Mouse (Mus musculus) heart, postnatal 25 days (tissue): Measurements from ENCODE around the gene A030005K14Rik. TPM values are rescaled to one million over a fixed set of nuclear protein-coding genes. Genes with fewer than 3 reads are reported as not detected.

Experiments
- DNase-seq: peaks from one replicate; pipeline ENCODE4 v3.0.0; 2022; ENCODE audit warnings: low spot score
- intact Hi-C: fragments of 180-260 bp; cut with DNase I; formaldehyde crosslinking; loops from one replicate; pipeline ENCODE4 v1.15.1; 2025
- total RNA-seq, 2 experiments: library from RNA; stranded (reverse); gene quantifications; 2 replicates each; pipeline ENCODE4 v1.2.3; 2021

A030005K14Rik gene
- not detected for total RNA-seq

DNA sequence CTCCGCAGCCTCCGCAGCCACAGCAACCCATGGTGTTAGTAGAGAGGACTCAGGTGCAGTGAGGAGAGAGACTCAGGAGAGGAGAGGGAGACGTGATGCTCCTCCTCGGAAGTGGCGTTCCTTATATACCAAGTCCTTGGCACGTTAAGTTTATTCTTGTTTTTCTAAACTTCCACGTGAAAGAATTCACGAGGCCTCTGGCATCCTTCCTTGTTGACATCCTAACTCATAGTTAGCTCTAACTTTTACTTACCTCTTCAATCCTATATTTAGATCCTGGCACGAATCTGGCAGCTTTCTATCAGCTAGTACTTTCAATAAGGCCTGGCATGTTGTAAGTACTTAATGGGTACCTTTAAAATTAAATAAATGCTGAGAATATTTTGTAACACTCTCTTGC, at the start of gene A030005K14Rik:
TSS of gene A030005K14Rik (minus strand) at position 101 of the 400 bp plus-strand sequence.
- intact Hi-C loops = no loop called here
- DNase-seq = no peak

DNA sequence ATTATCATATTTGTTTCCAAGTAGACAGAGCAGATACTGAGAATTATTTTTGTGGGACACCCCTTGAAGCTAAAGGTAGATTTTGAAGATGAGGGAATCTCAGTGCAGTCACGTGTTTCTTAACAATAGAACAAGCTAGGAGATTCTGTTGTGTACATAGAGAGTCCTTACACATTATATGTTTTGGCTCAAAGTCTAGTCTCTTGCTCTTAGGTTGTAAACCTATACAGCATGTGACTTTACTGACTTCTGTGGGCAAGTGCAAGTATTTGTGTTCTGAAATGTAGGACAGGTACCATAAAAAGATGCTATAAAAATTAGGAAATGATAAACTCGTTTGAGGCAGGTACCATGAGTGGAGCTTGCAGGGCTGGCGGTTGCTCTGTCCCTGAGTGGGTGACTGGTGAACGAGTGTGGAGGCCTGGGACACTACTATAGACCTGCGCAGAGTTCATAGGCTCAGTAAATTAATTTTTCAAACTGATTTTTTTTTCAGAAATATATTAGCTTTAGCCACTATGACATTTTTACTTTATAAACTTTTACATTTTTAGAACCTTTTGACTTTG, 48.3 kb upstream of the A030005K14Rik start:
- no peak for DNase-seq
- intact Hi-C loops = no loop called here

DNA sequence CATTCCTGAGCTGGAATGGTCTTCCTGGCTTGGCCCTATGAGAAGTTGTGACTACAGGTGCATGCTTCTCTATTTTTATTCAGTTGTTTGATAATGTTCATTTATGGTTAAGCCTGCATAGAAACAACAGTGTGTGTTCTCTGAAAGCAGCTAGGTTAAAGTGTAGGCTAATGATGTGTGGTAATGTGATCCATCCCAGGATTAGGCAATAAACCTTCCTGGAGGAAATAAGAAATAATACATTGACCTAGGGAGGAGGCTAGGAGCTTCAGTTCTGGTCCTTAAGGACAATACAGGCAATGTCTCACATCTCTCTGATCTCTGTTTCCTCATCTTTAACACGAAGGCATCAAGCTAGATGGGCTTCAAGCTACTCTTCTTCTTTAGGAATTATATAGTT, 46.3 kb upstream of the A030005K14Rik start:
- intact Hi-C loops = no loop called here

DNA sequence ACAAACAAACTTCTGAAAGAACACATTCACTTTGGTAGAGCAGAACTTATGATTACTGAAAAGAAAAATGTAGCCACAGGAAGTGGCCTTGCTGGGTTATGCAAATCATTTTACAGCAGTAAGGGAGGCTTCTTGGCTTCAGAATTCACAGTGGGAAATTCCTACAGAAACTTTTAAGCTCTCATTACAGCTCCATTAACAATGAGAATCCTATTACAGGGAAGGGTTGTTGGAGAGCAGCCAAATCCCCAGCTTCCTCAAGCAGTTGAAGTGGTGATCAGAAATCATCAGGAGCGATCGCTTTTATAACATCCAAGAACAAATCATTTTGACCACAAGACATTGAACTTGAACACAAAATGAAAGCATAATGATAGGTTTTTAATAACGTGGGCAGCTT, 42.7 kb upstream of the A030005K14Rik start:
- no peak for DNase-seq
- intact Hi-C loops = no loop called here

More for the DNA sequence above, 46.3 kb upstream of the A030005K14Rik start:
- DNase-seq = no peak

DNA sequence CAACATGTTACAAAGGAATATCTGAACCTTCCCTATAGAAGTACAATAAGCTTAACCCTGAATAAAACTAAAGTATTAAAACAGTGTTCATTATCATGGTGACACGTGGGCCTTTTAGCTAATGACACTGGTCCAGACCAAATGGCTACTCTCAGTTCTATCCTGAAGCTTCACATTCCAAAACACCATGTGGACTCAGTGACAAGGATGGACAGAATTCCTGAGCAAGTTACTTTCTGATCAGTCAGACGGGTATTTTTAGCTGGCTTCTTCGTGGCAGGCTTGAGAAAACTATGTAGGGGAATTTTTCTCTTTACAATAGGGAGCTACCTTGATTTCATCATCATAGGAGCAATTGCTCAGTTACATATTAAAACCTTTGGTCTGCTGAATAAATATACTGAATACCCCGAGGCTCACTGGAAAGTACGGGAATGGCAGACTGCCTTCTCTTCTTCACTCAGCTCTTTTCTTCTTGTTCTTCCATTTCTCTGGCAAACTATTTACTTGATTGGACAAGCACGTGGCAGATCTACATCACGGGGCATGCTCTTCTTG, 40.5 kb upstream of the A030005K14Rik start:
- intact Hi-C loops = no loop called here
- no peak for DNase-seq

DNA sequence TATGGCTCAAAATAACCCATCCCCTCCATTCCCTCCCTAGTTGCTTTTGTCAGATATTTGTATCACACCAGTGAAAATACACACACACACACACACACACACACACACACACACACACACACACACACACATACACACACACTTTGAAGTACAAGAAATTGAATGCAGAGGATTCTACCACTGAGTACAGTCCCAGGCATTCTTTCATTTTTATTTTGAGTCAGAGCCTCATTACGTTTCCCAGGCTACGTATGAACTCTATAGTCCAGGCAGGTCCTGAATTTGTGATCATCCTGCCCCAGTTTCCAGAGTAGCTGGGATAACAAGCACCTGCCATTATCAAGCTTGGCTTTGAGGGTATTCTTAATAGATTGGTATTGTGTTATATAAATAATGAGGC, 40.0 kb upstream of the A030005K14Rik start:
- DNase-seq = no peak
- intact Hi-C loops = no loop called here

DNA sequence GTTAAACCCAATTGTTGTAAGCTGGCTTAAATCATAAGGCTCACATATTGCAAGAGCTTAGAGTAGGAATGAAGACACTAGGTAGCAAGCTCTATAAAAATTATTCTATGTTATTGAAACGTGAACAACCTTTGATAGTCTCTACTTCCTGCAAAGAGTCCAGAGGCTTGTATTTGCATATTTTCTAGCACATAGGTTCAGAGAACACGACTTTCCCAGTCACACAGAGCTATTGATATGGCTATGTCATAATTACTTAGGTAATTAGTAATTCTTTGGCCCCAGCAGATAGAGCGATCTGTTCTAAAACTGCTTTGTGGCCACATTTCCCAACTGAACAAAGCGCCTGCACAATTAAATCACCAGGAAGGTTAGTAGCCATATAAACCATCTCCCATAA, 37.8 kb upstream of the A030005K14Rik start:
- no peak for DNase-seq
- intact Hi-C loops = no loop called here

DNA sequence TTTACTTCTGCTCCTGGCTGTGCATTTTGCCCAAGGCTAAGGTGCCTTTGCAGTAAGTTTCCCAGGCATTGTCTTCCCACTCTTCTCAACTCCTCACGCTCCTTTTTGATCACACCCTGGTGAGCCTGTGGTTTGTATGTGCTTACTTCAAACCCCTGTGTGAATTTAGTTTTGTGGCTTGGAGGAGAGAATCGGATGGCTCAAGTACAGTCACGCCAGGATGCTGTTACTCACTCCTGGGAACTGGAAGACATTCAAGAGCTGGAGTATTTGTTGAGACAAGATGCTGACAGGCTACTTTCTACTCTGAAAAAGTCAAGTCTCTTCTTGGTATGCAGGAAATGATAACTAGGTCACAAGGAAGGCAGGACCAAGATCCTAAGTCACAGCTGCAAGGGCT, 32.1 kb upstream of the A030005K14Rik start:
- intact Hi-C loops = no loop called here
- no peak for DNase-seq

DNA sequence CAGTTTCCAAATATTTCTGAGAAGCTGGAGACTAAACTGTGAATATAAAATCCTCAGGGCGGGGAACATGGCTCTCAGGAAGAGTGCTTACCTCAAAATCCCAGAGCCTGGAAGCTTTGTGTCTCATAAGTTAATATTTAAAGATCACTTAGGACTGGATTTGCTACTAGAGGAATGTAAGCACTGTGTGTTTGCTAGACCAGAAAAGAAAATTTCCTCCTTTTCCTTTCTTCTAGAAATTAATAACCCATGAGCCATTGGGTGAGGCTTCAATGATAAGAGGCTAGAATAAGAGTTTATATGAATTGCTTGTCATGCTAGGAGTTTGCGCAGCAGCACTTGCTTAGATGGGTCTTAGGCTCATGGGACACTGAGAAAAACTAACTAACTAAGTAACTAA, 25.6 kb upstream of the A030005K14Rik start:
- intact Hi-C loops = no loop called here

DNA sequence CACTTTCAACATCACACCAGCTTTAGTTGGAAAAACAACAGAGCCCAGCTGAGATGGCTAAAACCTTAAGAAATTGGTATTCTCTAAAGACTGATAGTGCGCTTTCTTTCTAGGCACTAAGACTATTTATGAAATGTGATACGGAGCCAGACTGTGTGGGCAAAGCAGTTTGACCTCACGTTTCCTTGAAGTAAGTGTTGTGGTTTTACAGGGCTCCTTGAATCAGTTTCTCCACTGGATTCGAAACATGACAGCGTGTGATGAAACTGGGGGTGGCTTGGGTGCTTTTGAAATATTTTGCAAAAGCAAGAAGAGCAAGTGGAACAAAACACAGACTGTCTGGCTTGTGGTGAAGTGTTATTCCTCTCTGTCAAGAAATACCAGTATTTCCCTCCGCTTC, 17.8 kb upstream of the A030005K14Rik start:
- intact Hi-C loops = no loop called here
- DNase-seq = no peak

More for the DNA sequence above, 25.6 kb upstream of the A030005K14Rik start:
- DNase-seq = no peak

DNA sequence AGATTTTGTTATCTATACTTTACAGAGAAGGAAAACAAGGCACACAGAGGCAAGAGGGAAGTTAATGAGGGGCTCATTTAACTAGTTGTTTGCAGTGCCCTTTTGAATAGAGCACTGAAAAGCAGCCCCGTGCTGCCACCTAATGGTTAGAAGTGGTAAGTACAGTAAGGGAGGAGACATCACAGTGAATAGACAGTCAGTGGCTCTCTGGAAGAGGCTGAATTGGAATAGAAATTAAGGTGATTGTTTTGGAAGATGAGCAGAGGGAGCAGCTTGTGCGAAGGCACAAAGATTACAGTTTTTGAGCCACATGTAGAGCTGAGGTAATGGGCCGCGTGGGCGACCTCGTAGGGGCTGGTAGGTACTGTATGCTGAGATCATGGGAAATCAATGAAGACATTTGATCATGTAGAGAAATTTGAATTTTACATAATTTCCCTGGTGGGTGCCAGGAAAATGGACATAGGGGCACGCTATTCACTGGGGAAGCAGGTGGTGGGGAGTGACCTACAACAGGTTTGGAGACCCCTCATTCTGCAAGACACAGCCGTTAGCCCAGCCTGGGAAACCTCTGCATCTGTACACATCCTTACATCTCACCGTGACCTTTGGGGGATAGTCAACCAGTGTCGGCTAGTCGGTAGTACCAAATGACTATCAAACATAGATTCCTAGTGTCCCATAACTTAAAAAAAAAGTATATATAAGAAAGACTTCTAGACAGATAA, 17.2 kb upstream of the A030005K14Rik start:
- no peak for DNase-seq
- intact Hi-C loops = no loop called here

DNA sequence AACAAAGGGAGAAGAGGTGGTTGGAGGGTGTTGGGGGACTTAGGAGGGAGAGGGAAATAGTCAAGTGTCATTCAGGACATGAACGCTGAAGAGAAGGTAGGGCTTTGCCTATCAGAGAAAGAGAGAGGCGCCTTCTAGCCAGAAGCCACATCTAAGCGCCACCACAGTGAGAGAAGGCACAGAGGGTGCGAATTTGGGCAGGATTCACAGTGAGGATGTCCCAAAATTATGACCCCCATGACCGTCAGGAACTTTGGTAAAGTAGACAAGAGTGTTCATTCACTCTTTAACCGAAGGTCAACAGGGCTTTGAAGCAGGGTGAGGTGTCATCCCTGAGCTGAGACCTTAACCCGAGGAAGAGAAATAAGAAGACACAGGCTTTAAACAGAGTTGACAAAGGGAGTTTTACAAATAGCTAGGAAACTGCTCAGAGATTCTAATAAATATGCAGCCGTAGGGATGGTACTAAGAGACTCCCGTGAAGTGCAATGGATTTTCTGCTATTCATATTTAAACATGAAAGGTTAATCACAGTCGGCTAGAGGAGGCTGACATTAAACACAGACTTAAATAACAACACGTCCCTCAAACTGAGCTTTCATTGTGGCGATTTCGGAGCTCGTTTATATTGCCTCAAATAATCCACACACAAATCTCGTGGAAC, 16.5 kb upstream of the A030005K14Rik start:
- intact Hi-C loops = loop anchor here (2.0 kb wide), 1 partner anchor 289 kb away; no protein-coding TSS in a partner anchor
- DNase-seq = no peak

DNA sequence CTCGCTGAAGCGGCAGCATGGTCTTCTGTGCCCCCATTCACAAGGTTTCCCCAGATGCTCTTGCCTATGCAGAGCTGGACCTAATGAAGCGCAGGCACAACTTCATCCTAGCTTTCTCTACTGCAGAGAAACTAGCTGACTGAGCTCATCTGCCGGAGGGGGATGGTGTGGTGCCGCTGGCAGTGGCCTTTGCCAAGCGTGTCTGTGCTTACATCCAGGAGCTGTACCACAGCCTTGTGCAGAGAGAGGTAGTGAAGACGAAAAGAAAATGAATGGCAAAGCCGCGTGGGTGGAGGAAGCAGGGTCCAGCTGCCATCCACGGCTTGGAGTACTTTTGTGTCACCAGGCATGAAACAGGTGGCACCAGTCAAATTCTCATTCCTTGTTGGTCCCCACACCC, 8.0 kb upstream of the A030005K14Rik start:
- intact Hi-C loops = loop anchor here (5.0 kb wide), 1 partner anchor 650 kb away; no protein-coding TSS in a partner anchor
- DNase-seq = no peak

DNA sequence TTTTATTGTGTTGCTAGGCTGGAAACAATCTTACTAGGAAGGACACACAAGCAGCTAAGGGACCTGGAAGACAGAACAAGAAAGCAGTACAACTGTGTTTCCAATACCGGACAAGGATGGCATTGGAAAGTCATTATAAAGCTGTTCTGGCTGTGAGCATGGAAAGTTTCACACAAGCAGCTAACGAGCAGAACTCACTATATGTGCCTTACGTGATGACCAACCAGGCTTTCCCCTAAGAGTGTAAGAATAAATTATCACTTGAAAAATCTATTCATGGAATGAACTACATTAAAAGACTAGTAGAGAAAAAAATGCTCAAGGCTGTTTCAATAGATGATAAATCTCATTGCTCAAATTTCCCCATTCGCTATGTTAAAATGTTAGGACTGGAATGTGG, 7.4 kb upstream of the A030005K14Rik start:
- no peak for DNase-seq
- intact Hi-C loops = loop anchor here (5.0 kb wide), 1 partner anchor 651 kb away; no protein-coding TSS in a partner anchor

DNA sequence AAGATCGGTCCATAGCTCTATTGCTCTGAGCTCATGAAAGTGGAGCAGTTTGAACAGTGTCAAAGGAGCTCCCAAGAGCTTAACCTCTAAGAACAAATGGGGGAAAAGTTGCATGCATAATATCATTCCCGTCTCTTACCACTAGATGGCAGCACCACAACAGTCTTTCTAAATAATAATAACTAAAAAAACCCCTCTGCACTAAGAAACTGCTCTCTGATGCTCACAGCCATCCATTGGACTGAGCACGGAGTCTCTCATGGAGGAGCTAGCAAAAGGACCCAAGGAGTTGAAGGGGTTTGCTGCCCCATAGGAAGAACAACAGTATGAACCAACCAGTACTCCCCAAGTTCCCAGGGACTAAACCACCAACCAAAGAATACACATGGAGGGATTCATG, 5.7 kb upstream of the A030005K14Rik start:
- intact Hi-C loops = loop anchor here (2.0 to 5.0 kb wide), 2 partner anchors 122 to 652 kb away; no protein-coding TSS in a partner anchor
- no peak for DNase-seq

DNA sequence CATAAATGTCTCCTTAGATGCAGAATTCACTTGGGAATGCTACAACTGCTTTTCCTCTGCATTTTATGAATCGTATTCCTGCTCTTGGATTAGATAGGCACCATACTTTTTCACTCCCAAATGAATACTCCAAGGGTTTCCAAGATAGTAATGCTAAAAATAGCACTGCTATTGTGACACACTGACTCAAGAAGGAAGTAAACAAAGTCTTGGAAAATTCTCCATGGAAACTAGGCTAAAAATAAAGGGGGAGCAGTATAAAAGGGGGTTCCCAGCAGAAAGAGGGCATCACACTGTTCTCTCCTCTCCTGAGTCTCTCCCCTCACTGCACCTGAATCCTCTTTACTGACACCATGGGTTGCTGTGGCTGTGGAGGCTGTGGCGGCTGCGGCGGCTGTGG, 1.5 kb upstream of the A030005K14Rik start, which contains the start of gene Krtap28-13:
TSS of gene Krtap28-13 (plus strand) at position 288 of the 400 bp plus-strand sequence.
- DNase-seq = no peak
- intact Hi-C loops = no loop called here

DNA sequence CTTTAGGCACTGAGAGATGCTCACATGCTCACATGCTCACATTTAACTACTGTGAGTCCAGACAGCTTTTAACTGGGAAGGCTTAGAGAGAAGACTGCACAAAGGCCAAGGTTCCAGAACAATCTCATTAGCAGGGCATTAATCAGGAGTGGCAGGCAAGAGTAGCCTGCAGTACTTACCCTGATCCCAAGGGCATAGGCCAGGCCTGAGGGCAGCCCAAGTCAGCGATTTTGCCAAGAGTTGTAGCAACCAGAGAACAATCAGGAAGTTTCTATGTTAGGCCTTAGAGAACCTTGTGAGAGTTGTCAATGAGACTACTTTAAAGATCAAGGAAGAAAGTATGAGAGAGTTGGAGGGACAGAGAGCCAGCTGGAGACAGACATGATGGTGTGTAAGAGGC, 697 bp downstream of the A030005K14Rik start:
- no peak for DNase-seq
- intact Hi-C loops = no loop called here

DNA sequence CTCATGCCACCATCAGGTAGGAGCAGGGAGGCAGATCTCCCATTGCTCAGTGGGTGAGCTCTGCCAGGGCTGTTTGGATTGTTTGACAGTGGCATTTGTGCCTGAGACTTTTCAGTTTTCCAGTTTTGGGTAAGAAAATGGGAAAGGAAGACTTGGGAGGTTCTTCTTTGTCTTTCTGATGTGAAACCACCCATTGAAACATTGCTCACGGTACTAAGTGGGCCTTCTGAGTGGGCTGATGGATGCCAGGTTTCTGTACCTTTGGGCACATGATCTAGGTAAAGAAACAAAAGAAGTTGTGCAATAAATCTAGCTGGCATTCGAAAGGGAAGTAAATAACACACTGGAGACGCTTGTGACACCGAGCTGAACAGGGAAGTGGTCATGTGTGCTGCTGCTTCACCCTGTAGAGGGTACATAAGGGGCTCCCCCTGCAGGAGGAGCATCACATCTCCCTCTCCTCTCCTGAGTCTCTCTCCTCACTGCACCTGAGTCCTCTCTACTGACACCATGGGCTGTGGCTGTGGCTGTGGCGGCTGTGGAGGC, 14.2 kb downstream of the A030005K14Rik start, which contains the start of gene Gm47969:
TSS of gene Gm47969 (plus strand) at position 51 of the 546 bp plus-strand sequence.
- intact Hi-C loops = no loop called here
- no peak for DNase-seq

DNA sequence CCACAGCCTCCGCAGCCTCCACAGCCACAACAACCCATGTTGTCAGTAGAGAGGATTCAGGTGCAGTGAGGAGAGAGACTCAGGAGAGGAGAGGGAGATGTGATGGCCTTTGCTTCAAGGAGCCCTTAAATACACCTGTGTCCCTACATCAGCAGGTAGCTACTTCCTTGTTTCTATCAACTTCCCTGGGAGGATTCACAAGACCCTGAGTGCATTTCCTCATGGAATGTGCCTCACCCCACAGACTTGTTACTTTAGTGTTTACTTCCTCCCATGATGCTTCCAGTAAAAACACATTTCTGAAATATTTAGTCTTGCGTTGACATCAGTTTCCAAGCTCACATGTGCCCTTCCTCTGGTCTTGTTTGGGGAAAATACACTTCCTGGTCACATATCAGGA, 16.8 kb downstream of the A030005K14Rik start, which contains the start of gene Krtap28-10:
TSS of gene Krtap28-10 (minus strand) at position 101 of the 400 bp plus-strand sequence.
- DNase-seq = no peak
- intact Hi-C loops = no loop called here

DNA sequence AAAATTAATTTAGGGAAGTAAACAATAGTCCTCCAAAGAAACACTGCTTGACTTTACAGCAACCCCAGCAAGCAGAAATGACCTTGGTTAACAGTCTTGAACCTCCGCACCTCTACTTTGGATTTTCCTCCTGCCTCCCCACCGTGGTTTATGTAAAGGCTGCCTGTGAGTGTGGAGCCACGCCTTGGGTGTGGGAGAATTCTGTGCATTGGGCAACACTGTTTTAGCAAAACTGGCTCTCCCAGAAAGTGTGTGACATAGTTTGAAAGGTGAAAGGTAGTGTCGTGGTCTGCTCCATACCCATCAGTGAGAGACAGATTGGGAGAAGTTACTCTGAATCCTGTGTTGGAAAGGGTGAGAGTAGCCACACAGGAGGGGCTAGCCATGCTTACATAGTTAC, 20.1 kb downstream of the A030005K14Rik start:
- intact Hi-C loops = no loop called here
- no peak for DNase-seq
